Mouse (Mus musculus): ENCODE results near the gene Ccdc69. TPM values are rescaled to one million over a fixed set of nuclear protein-coding genes. Genes with fewer than 3 reads are reported as not detected.

Ccdc69 gene
- polyA plus RNA-seq, 1 experiment, result 5.4 TPM

GRCm38 (mm10) chr11:55075602-55076001 lies 2.3 kb downstream of the Ccdc69 start:
- TF ChIP-seq POLR2A (IDR thresholded peaks at IDR 0.05; ENCODE audit: borderline replicate concordance, insufficient read depth, low read length) (no peak), CTCF (IDR thresholded peaks at IDR 0.05; ENCODE audit: borderline replicate concordance, insufficient read depth, low read depth, low read length) (no peak)
- Histone ChIP-seq H3K4me1 (ENCODE audit: control insufficient read depth, insufficient read depth, low read length) (peaks cover 21% of the 10 kb centered on the region), H3K4me3 (replicated peaks; ENCODE audit: insufficient read depth, low read depth, low read length) (no peak overlapping the region), H3K27me3 (ENCODE audit: control insufficient read depth, insufficient read depth, low read length) (no peaks in the 10 kb centered on the region), H3K27ac (ENCODE audit: insufficient read depth, low read length) (no peak overlapping the region)
- DNase-seq, result peak; percentile 75 to 82
- 5% methylated on average over 2 of the region's 2 CpGs for WGBS

GRCm38 (mm10) chr11:55073191-55073590 lies 4.7 kb downstream of the Ccdc69 start:
- Histone ChIP-seq H3K27ac (ENCODE audit: insufficient read depth, low read length) (no peak overlapping the region), H3K4me3 (replicated peaks; ENCODE audit: insufficient read depth, low read depth, low read length) (no peak overlapping the region), H3K4me1 (ENCODE audit: control insufficient read depth, insufficient read depth, low read length) (peaks cover 16% of the 10 kb centered on the region), H3K27me3 (ENCODE audit: control insufficient read depth, insufficient read depth, low read length) (no peaks in the 10 kb centered on the region)
- no peak for DNase-seq
- 68% methylated on average over 10 of the region's 10 CpGs for WGBS
- TF ChIP-seq POLR2A (IDR thresholded peaks at IDR 0.05; ENCODE audit: borderline replicate concordance, insufficient read depth, low read length) (no peak), CTCF (IDR thresholded peaks at IDR 0.05; ENCODE audit: borderline replicate concordance, insufficient read depth, low read depth, low read length) (no peak)

GRCm38 (mm10) chr11:55072467-55072866 lies 5.5 kb downstream of the Ccdc69 start:
- H3K4me3 ChIP-seq (replicated peaks; ENCODE audit: insufficient read depth, low read depth, low read length), result no peak overlapping the region
- 90% methylated on average over 8 of the region's 8 CpGs for WGBS
- no peak overlapping the region for H3K27ac ChIP-seq (ENCODE audit: insufficient read depth, low read length)
- H3K27me3 ChIP-seq (ENCODE audit: control insufficient read depth, insufficient read depth, low read length), result no peaks in the 10 kb centered on the region
- TF ChIP-seq CTCF (IDR thresholded peaks at IDR 0.05; ENCODE audit: borderline replicate concordance, insufficient read depth, low read depth, low read length), result no peak
- TF ChIP-seq POLR2A (IDR thresholded peaks at IDR 0.05; ENCODE audit: borderline replicate concordance, insufficient read depth, low read length), result no peak
- DNase-seq, result no peak
- peaks cover 16% of the 10 kb centered on the region for H3K4me1 ChIP-seq (ENCODE audit: control insufficient read depth, insufficient read depth, low read length)

GRCm38 (mm10) chr11:55071344-55071743 lies 6.6 kb downstream of the Ccdc69 start:
- peaks cover 11% of the 10 kb centered on the region for H3K4me1 ChIP-seq (ENCODE audit: control insufficient read depth, insufficient read depth, low read length)
- no peak for DNase-seq
- no peak overlapping the region for H3K4me3 ChIP-seq (replicated peaks; ENCODE audit: insufficient read depth, low read depth, low read length)
- H3K27me3 ChIP-seq (ENCODE audit: control insufficient read depth, insufficient read depth, low read length), result no peaks in the 10 kb centered on the region
- no peak overlapping the region for H3K27ac ChIP-seq (ENCODE audit: insufficient read depth, low read length)
- TF ChIP-seq CTCF (IDR thresholded peaks at IDR 0.05; ENCODE audit: borderline replicate concordance, insufficient read depth, low read depth, low read length) (no peak), POLR2A (IDR thresholded peaks at IDR 0.05; ENCODE audit: borderline replicate concordance, insufficient read depth, low read length) (no peak)
- 95% methylated on average over 5 of the region's 5 CpGs for WGBS

- no peak for DNase-seq
- H3K4me1 ChIP-seq (ENCODE audit: control insufficient read depth, insufficient read depth, low read length), result no peaks in the 10 kb centered on the region
- H3K4me3 ChIP-seq (replicated peaks; ENCODE audit: insufficient read depth, low read depth, low read length), result no peak overlapping the region
- TF ChIP-seq CTCF (IDR thresholded peaks at IDR 0.05; ENCODE audit: borderline replicate concordance, insufficient read depth, low read depth, low read length) (no peak), POLR2A (IDR thresholded peaks at IDR 0.05; ENCODE audit: borderline replicate concordance, insufficient read depth, low read length) (no peak)
- H3K27ac ChIP-seq (ENCODE audit: insufficient read depth, low read length), result no peak overlapping the region
- no peaks in the 10 kb centered on the region for H3K27me3 ChIP-seq (ENCODE audit: control insufficient read depth, insufficient read depth, low read length)
- 48% methylated on average over 2 of the region's 2 CpGs for WGBS
Measured at GRCm38 (mm10) chr11:55069023-55069422, 8.9 kb downstream of the Ccdc69 start.

- H3K27ac ChIP-seq (ENCODE audit: insufficient read depth, low read length), result no peak overlapping the region
- H3K4me3 ChIP-seq (replicated peaks; ENCODE audit: insufficient read depth, low read depth, low read length), result no peak overlapping the region
- WGBS, result 60% methylated on average over 4 of the region's 4 CpGs
- H3K4me1 ChIP-seq (ENCODE audit: control insufficient read depth, insufficient read depth, low read length), result no peaks in the 10 kb centered on the region
- TF ChIP-seq POLR2A (IDR thresholded peaks at IDR 0.05; ENCODE audit: borderline replicate concordance, insufficient read depth, low read length) (no peak), CTCF (IDR thresholded peaks at IDR 0.05; ENCODE audit: borderline replicate concordance, insufficient read depth, low read depth, low read length) (no peak)
- H3K27me3 ChIP-seq (ENCODE audit: control insufficient read depth, insufficient read depth, low read length), result no peaks in the 10 kb centered on the region
- no peak for DNase-seq
Measured at GRCm38 (mm10) chr11:55066921-55067320, 11.0 kb downstream of the Ccdc69 start.

GRCm38 (mm10) chr11:55062856-55063255 lies 15.1 kb downstream of the Ccdc69 start:
- 71% methylated on average over 5 of the region's 5 CpGs for WGBS
- Histone ChIP-seq H3K4me3 (replicated peaks; ENCODE audit: insufficient read depth, low read depth, low read length) (no peak overlapping the region), H3K4me1 (ENCODE audit: control insufficient read depth, insufficient read depth, low read length) (no peaks in the 10 kb centered on the region), H3K27ac (ENCODE audit: insufficient read depth, low read length) (no peak overlapping the region), H3K27me3 (ENCODE audit: control insufficient read depth, insufficient read depth, low read length) (no peaks in the 10 kb centered on the region)
- no peak for DNase-seq
- TF ChIP-seq POLR2A (IDR thresholded peaks at IDR 0.05; ENCODE audit: borderline replicate concordance, insufficient read depth, low read length), result no peak
- TF ChIP-seq CTCF (IDR thresholded peaks at IDR 0.05; ENCODE audit: borderline replicate concordance, insufficient read depth, low read depth, low read length), result no peak

- no peak for DNase-seq
- H3K27ac ChIP-seq (ENCODE audit: insufficient read depth, low read length), result no peak overlapping the region
- WGBS, result 94% methylated on average over 5 of the region's 5 CpGs
- no peak for TF ChIP-seq POLR2A (IDR thresholded peaks at IDR 0.05; ENCODE audit: borderline replicate concordance, insufficient read depth, low read length)
- H3K4me1 ChIP-seq (ENCODE audit: control insufficient read depth, insufficient read depth, low read length), result no peaks in the 10 kb centered on the region
- H3K4me3 ChIP-seq (replicated peaks; ENCODE audit: insufficient read depth, low read depth, low read length), result no peak overlapping the region
- H3K27me3 ChIP-seq (ENCODE audit: control insufficient read depth, insufficient read depth, low read length), result no peaks in the 10 kb centered on the region
Measured at GRCm38 (mm10) chr11:55060802-55061201, 17.1 kb downstream of the Ccdc69 start.
